Mouse (Mus musculus) heart, adult 11 months (tissue): ENCODE results near the gene Glod5.

Source experiments
- DNase-seq: peaks from one replicate; pipeline ENCODE4 v3.0.0; 2022

Glod5 gene

GRCm38 (mm10) chrX:7967596-7968201 lies 50.6 kb downstream of the Glod5 start:
- no peak for DNase-seq

GRCm38 (mm10) chrX:7966161-7966560 lies 52.1 kb downstream of the Glod5 start:
- no peak for DNase-seq

DNA sequence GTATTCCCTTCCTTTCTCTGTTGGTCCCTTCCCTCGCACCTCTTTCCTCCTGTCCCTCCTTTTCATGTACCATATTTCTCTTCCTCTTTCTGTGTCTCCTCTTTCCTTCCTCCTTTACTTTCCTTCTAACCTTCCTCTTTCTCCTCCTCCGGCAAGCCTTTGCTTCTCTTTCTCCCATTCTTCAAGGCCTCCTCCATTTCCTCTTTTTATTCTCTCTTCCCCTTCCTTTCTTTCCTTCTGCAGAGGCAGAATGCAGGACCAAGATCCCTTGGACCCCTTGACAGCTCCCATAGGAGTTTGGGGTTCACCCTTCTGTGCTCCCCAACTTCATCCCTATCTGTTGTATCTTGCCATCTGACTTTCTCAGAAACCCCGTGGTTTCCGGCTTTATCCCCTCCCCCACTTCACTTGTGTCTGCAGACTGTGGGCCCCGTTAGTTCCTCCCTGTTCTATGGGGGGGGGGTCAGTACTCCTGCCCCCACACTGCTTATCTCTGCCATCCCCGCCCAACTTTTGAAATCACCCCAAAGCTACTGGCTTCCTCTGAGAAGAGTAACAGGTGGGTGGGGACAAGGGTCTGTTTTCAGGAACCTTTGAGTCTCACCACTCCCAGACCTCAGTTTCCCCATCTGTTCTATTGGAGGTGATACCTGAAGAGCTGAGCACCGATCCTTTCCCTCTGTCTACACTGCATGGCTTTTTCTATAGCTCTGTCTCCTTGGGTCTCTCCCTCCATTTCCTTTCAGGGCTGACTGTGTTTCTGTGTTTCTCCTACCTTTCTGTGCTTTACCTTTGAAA lies 54.3 kb downstream of the Glod5 start:
- DNase-seq = no peak

DNA sequence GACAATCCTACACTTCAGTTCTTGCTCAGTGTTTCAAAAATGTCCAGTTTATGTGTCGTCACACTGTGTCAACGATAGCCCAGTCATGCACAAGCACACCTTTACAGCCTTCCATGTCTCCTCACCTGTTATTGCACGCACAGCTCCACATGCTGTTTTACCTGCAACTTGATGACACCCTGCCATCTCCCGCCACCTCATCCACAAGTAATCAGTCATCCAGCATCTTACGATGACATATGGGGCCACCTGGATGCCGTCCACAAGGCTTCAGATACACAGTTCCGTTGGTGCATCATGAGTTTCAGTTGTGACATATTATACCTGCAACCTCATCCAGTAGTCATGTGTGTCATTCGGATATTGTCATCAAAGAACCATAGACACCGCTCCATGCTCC lies 59.4 kb downstream of the Glod5 start:
- no peak for DNase-seq
